In genomic region chr15:98983431-98984081, GRCm38 (mm10) we compare ENCODE assay signal across 9 mouse cellular contexts. TPM values are rescaled to one million over a fixed set of nuclear protein-coding genes. Genes with fewer than 3 reads are reported as not detected.
A peak's percentile ranks its signal among the peaks of the same experiment; 100 is the strongest.
DNase-seq lines count a peak whose midpoint lies in the region; ATAC-seq and TF ChIP-seq lines count a peak whose summit lies in the region.
"Had no signal": no experiment of that assay in that cellular context is flagged by ENCODE, and none has a peak within 500 bp of the region (broad histone marks: within the 10 kb centered on the region; RNA-seq: fewer than 3 reads in every experiment).

No protein-coding gene starts in this region.

- TF ChIP-seq CTCF in testis, adult 2 months (IDR thresholded peaks at IDR 0.05; ENCODE audit: control insufficient read depth, insufficient read depth, insufficient replicate concordance, low read depth, low read length), result no peak

- 44% methylated on average over 16 of the region's 16 CpGs for WGBS in intestine, embryonic 15.5 days
- 50% methylated on average over 16 of the region's 16 CpGs for WGBS in stomach, embryonic 16.5 days

- no peak overlapping the region for H3K4me3 ChIP-seq in testis, adult 2 months (ENCODE audit: control insufficient read depth, low read depth, low read length)
- no peak overlapping the region for H3K4me3 ChIP-seq in intestine, embryonic 15.5 days (replicated peaks)
- H3K4me3 ChIP-seq in stomach, embryonic 16.5 days (replicated peaks; ENCODE audit: low read length), result no peak overlapping the region; the same call in 1 of the 2 replicates
- H3K4me3 ChIP-seq: liver, embryonic 15.5 days had no signal

- peak; percentile 32 for DNase-seq in cerebellum, adult 8-10 months
- no peak for DNase-seq in cerebellum, adult 18-20 months
- DNase-seq in testis, postnatal 14 days (ENCODE audit: low spot score), result no peak
- no peak for DNase-seq in gastrocnemius, postnatal 25 days
- no peak for DNase-seq in lung, postnatal 25 days (ENCODE audit: low spot score)

- ATAC-seq in intestine, embryonic 15.5 days, result peak; percentile 30; the same call in 1 of the 2 replicates
- ATAC-seq in stomach, embryonic 16.5 days (ENCODE audit: insufficient read depth, low FRiP score), result no peak; the same call in 1 of the 2 replicates

- no peaks in the 10 kb centered on the region for H3K36me3 ChIP-seq in testis, adult 2 months (ENCODE audit: control insufficient read depth, insufficient read depth, low read length)
- H3K36me3 ChIP-seq in intestine, embryonic 15.5 days, result no peaks in the 10 kb centered on the region
- H3K36me3 ChIP-seq in stomach, embryonic 16.5 days (ENCODE audit: control insufficient read depth, insufficient read depth, low read length), result no peaks in the 10 kb centered on the region
- H3K36me3 ChIP-seq: liver, embryonic 15.5 days had no signal

- no peak overlapping the region for H3K4me2 ChIP-seq in intestine, embryonic 15.5 days (replicated peaks)
- H3K4me2 ChIP-seq in stomach, embryonic 16.5 days (ENCODE audit: low read depth, low read length), result no peak overlapping the region
- H3K4me2 ChIP-seq: liver, embryonic 15.5 days had no signal

- H3K9me3 ChIP-seq in intestine, embryonic 15.5 days, result no peaks in the 10 kb centered on the region
- no peaks in the 10 kb centered on the region for H3K9me3 ChIP-seq in stomach, embryonic 16.5 days (replicated peaks; ENCODE audit: control insufficient read depth, low read length)
- H3K9me3 ChIP-seq: liver, embryonic 15.5 days had no signal

- no peak overlapping the region for H3K9ac ChIP-seq in intestine, embryonic 15.5 days
- no peak overlapping the region; the same call in 1 of the 2 replicates for H3K9ac ChIP-seq in stomach, embryonic 16.5 days (ENCODE audit: low read length)
- H3K9ac ChIP-seq: liver, embryonic 15.5 days had no signal

- peaks cover 7% of the 10 kb centered on the region for H3K4me1 ChIP-seq in testis, adult 2 months (ENCODE audit: control insufficient read depth, insufficient read depth, low read length)
- H3K4me1 ChIP-seq in intestine, embryonic 15.5 days (replicated peaks), result peaks cover 2% of the 10 kb centered on the region; the same call in 1 of the 2 replicates
- H3K4me1 ChIP-seq in stomach, embryonic 16.5 days (ENCODE audit: control insufficient read depth, insufficient read depth, low read length), result peaks cover 20% of the 10 kb centered on the region

- no peaks in the 10 kb centered on the region for H3K27me3 ChIP-seq in testis, adult 2 months (ENCODE audit: control insufficient read depth, insufficient read depth, low read length)
- H3K27me3 ChIP-seq in intestine, embryonic 15.5 days (replicated peaks), result no peaks in the 10 kb centered on the region
- H3K27me3 ChIP-seq in stomach, embryonic 16.5 days (ENCODE audit: control insufficient read depth, insufficient read depth, low read length), result no peaks in the 10 kb centered on the region

- peak overlapping the region; percentile 15; the same call in 1 of the 2 replicates for H3K27ac ChIP-seq in testis, adult 2 months (ENCODE audit: control insufficient read depth, insufficient read depth, low read depth, low read length)
- no peak overlapping the region for H3K27ac ChIP-seq in intestine, embryonic 15.5 days
- H3K27ac ChIP-seq in stomach, embryonic 16.5 days (ENCODE audit: low read length), result peak overlapping the region; percentile 16
- H3K27ac ChIP-seq: liver, embryonic 15.5 days had no signal

- peak; percentile 21; the same call in 1 of the 2 replicates for TF ChIP-seq POLR2A in testis, adult 2 months (IDR thresholded peaks at IDR 0.05; ENCODE audit: control insufficient read depth, low read depth, low read length)

RNA-seq across cellular contexts. Expression of gene Tuba1a, which starts 30.1 kb away (rescaled TPM):
- 77.2 and 93.1 TPM in 2 replicates for polyA plus RNA-seq in testis, adult 2 months (2012; rRNA removed)
- polyA plus RNA-seq in intestine, embryonic 15.5 days (2015; fragmentation: Nextera tagmentation; extraction: Ambion mirVana), result 981 and 999 TPM in 2 replicates
- 1,001 and 1,036 TPM in 2 replicates for polyA plus RNA-seq in stomach, embryonic 16.5 days (2015; fragmentation: Nextera tagmentation; extraction: Ambion mirVana)
- total RNA-seq in gastrocnemius, postnatal 25 days (2021), result 10 to 100 TPM; 43.5 to 52.6 TPM

RNA-seq across cellular contexts. Expression of gene Gm49450, which starts 30.2 kb away (rescaled TPM):
- 2.3 and 2.4 TPM in 2 replicates for polyA plus RNA-seq in testis, adult 2 months (2012; rRNA removed)
- not detected in 2 replicates for polyA plus RNA-seq in intestine, embryonic 15.5 days (2015; fragmentation: Nextera tagmentation; extraction: Ambion mirVana)
- polyA plus RNA-seq in stomach, embryonic 16.5 days (2015; fragmentation: Nextera tagmentation; extraction: Ambion mirVana), result not detected in 2 replicates
- total RNA-seq in gastrocnemius, postnatal 25 days (2021), result not detected
- polyA plus RNA-seq: liver, embryonic 15.5 days had no signal

RNA-seq across cellular contexts. Expression of gene Tuba1c, which starts 46.1 kb away (rescaled TPM):
- 223 and 227 TPM in 2 replicates for polyA plus RNA-seq in testis, adult 2 months (2012; rRNA removed)
- 253 and 271 TPM in 2 replicates for polyA plus RNA-seq in intestine, embryonic 15.5 days (2015; fragmentation: Nextera tagmentation; extraction: Ambion mirVana)
- polyA plus RNA-seq in stomach, embryonic 16.5 days (2015; fragmentation: Nextera tagmentation; extraction: Ambion mirVana), result 196 and 209 TPM in 2 replicates
- total RNA-seq in gastrocnemius, postnatal 25 days (2021), result 10 to 100 TPM in 1 of 2 experiments, 1 to 10 TPM in 1; 7.1 to 10.7 TPM

RNA-seq across cellular contexts. Expression of gene Tuba1b, which starts 49.2 kb away (rescaled TPM):
- polyA plus RNA-seq in testis, adult 2 months (2012; rRNA removed), result 124 and 148 TPM in 2 replicates
- polyA plus RNA-seq in intestine, embryonic 15.5 days (2015; fragmentation: Nextera tagmentation; extraction: Ambion mirVana), result 1,296 and 1,330 TPM in 2 replicates
- polyA plus RNA-seq in stomach, embryonic 16.5 days (2015; fragmentation: Nextera tagmentation; extraction: Ambion mirVana), result 1,202 and 1,296 TPM in 2 replicates
- total RNA-seq in gastrocnemius, postnatal 25 days (2021), result 10 to 100 TPM; 36.4 to 44.5 TPM

Comparison
In these comparisons a context has a peak if more than half of its experiments do, and no peak if none do; other contexts are left out.
1. RNA of gene Tuba1a, which starts 30.1 kb away (polyA plus RNA-seq): 1,001 to 1,036 TPM in stomach, embryonic 16.5 days and 981 to 999 TPM in intestine, embryonic 15.5 days; 77.2 to 93.1 TPM in testis, adult 2 months; every median in the first group is over 10 times any median in the second.